Mouse (Mus musculus) megakaryocyte progenitor cell, adult 5-6 weeks (primary cell): ENCODE results near the gene Fam228b. TPM values are rescaled to one million over a fixed set of nuclear protein-coding genes. Genes with fewer than 3 reads are reported as not detected.
A peak's percentile ranks its signal among the peaks of the same experiment; 100 is the strongest.
"Not testable (repeated sequence)": the region's sequence is repeated elsewhere in the genome, so short reads cannot be mapped to it uniquely, and the experiment has no call there.

Experiments
- ATAC-seq: replicated peaks from 2 replicates; pipeline ENCODE4 v1.8.0; 2016; ENCODE audit warnings: mild to moderate bottlenecking, moderate TSS enrichment, inconsistent platforms; ENCODE audit not compliant: poor library complexity
- total RNA-seq, 2 experiments: library from RNA; stranded (forward) in 1 of 2; stranded (reverse) in 1 of 2; fragments of 157-497, 149-512 nt in 1 of 2; fragments of 200-1000 nt in 1 of 2; gene quantifications; 2 replicates each; pipeline versions ENCODE4 v1.2.3 to v1.2.4; 2015 to 2017

Gene Fam228b
- total RNA-seq, 2 experiments from 2014 or later, result 1.2 to 3.9 TPM

GRCm38 (mm10) chr12:4744486-4744885 lies 24.6 kb downstream of the Fam228b start:
- no peak for ATAC-seq

- 0 out of 2 replicates have a peak, but pooled peaks have one; percentile 46 for ATAC-seq
Observed at GRCm38 (mm10) chr12:4742183-4742582, 26.9 kb downstream of the Fam228b start.

- ATAC-seq, result no peak
Observed at GRCm38 (mm10) chr12:4740823-4741222, 28.2 kb downstream of the Fam228b start.

- ATAC-seq, result no peak
Observed at GRCm38 (mm10) chr12:4738031-4738576, 31.0 kb downstream of the Fam228b start, which contains the start of gene Fam228a. Gene Fam228a (minus strand): TSS chr12:4738430.

GRCm38 (mm10) chr12:4732332-4732731 lies 36.7 kb downstream of the Fam228b start:
- ATAC-seq, result no peak

- no peak for ATAC-seq
Observed at GRCm38 (mm10) chr12:4731629-4732028, 37.4 kb downstream of the Fam228b start.

GRCm38 (mm10) chr12:4729165-4729564 lies 39.9 kb downstream of the Fam228b start:
- peak; percentile 64 for ATAC-seq

GRCm38 (mm10) chr12:4719762-4720754 lies 49.0 kb downstream of the Fam228b start:
- ATAC-seq, result 0 out of 2 replicates have a peak, but pooled peaks have one; percentile 19

- ATAC-seq, result 0 out of 2 replicates have a peak, but pooled peaks have one; percentile 12
Observed at GRCm38 (mm10) chr12:4719066-4719761, 49.9 kb downstream of the Fam228b start.

GRCm38 (mm10) chr12:4717417-4717816 lies 51.6 kb downstream of the Fam228b start:
- peak; percentile 93 for ATAC-seq

- 0 out of 2 replicates have a peak, but pooled peaks have one; percentile 23 for ATAC-seq
Observed at GRCm38 (mm10) chr12:4715606-4716005, 53.5 kb downstream of the Fam228b start.

- no peak for ATAC-seq
Observed at GRCm38 (mm10) chr12:4713361-4713760, 55.7 kb downstream of the Fam228b start.

GRCm38 (mm10) chr12:4709926-4710325 lies 59.1 kb downstream of the Fam228b start:
- no peak for ATAC-seq

GRCm38 (mm10) chr12:4708881-4709604 lies 60.0 kb downstream of the Fam228b start:
- ATAC-seq, result no peak

- ATAC-seq, result no peak
Observed at GRCm38 (mm10) chr12:4708296-4708695, 60.8 kb downstream of the Fam228b start.

- no peak for ATAC-seq
Observed at GRCm38 (mm10) chr12:4707488-4708017, 61.5 kb downstream of the Fam228b start.

GRCm38 (mm10) chr12:4706901-4707300 lies 62.2 kb downstream of the Fam228b start:
- no peak for ATAC-seq

- no peak for ATAC-seq
Observed at GRCm38 (mm10) chr12:4706175-4706574, 62.9 kb downstream of the Fam228b start.

GRCm38 (mm10) chr12:4705626-4706025 lies 63.4 kb downstream of the Fam228b start:
- not testable (repeated sequence) for ATAC-seq

GRCm38 (mm10) chr12:4694534-4694933 lies 74.5 kb downstream of the Fam228b start:
- no peak for ATAC-seq
